ENCODE assay signal across 8 mouse cellular contexts in genomic region chr19:42148569-42148860, GRCm38 (mm10). TPM values are rescaled to one million over a fixed set of nuclear protein-coding genes. Genes with fewer than 3 reads are reported as not detected.
DNase-seq lines count a peak whose midpoint lies in the region; ATAC-seq lines count a peak whose summit lies in the region.

No protein-coding gene starts in this region.

- H3K27me3 ChIP-seq in heart, embryonic 15.5 days, result no peaks in the 10 kb centered on the region
- peaks cover 13% of the 10 kb centered on the region for H3K27me3 ChIP-seq in hindbrain, embryonic 11.5 days (ENCODE audit: control insufficient read depth, insufficient read depth, low read length)
- peaks cover 51% of the 10 kb centered on the region for H3K27me3 ChIP-seq in midbrain, embryonic 10.5 days (ENCODE audit: low read depth, poor library complexity, severe bottlenecking)

- H3K9ac ChIP-seq in heart, embryonic 15.5 days, result peak overlapping the region; percentile 88
- peak overlapping the region; percentile 73 for H3K9ac ChIP-seq in hindbrain, embryonic 11.5 days (ENCODE audit: low read depth, low read length)

- no peaks in the 10 kb centered on the region for H3K36me3 ChIP-seq in heart, embryonic 15.5 days
- no peaks in the 10 kb centered on the region for H3K36me3 ChIP-seq in hindbrain, embryonic 11.5 days (ENCODE audit: control insufficient read depth, insufficient read depth, low read length)
- no peaks in the 10 kb centered on the region for H3K36me3 ChIP-seq in midbrain, embryonic 10.5 days

- no peak; the same call in 1 of the 2 replicates for ATAC-seq in heart, embryonic 15.5 days (replicated peaks; ENCODE audit: insufficient number of reproducible peaks, insufficient read depth, low FRiP score, low read depth)
- no peak; the same call in 1 of the 2 replicates for ATAC-seq in hindbrain, embryonic 11.5 days (ENCODE audit: low FRiP score)

- no peak for DNase-seq in heart, postnatal 14 days
- peak; percentile 88 for DNase-seq in NIH3T3 (ENCODE audit: low read depth)
- DNase-seq in hindbrain, embryonic 11.5 days (ENCODE audit: low spot score), result no peak
- DNase-seq in midbrain, embryonic 10.5 days (ENCODE audit: low spot score), result no peak
- DNase-seq in c-Kit-positive CD71-positive TER-119-positive erythroid progenitor cells, embryonic 14.5 days (ENCODE audit: low spot score), result no peak
- no peak for DNase-seq in layer of hippocampus, postnatal 10 days (ENCODE audit: low spot score in 2 of 2)
- DNase-seq in kidney, postnatal 4 days, result no peak

- peak overlapping the region; percentile 91 for H3K27ac ChIP-seq in heart, embryonic 15.5 days
- no peak overlapping the region for H3K27ac ChIP-seq in hindbrain, embryonic 11.5 days (ENCODE audit: low read depth, low read length)
- peak overlapping the region; percentile 85; the same call in 1 of the 2 replicates for H3K27ac ChIP-seq in midbrain, embryonic 10.5 days (replicated peaks)

- 14% methylated on average over 7 of the region's 7 CpGs for WGBS in heart, embryonic 15.5 days
- 19% methylated on average over 7 of the region's 7 CpGs for WGBS in hindbrain, embryonic 11.5 days
- WGBS in midbrain, embryonic 10.5 days, result 26% methylated on average over 7 of the region's 7 CpGs

- peak overlapping the region; percentile 79 for H3K4me3 ChIP-seq in heart, embryonic 15.5 days
- H3K4me3 ChIP-seq in hindbrain, embryonic 11.5 days (ENCODE audit: low read depth, low read length), result peak overlapping the region; percentile 55
- peak overlapping the region; percentile 60 for H3K4me3 ChIP-seq in midbrain, embryonic 10.5 days

- peaks cover 57% of the 10 kb centered on the region for H3K4me1 ChIP-seq in heart, embryonic 15.5 days (replicated peaks)
- peaks cover 3% of the 10 kb centered on the region; the same call in 1 of the 2 replicates for H3K4me1 ChIP-seq in hindbrain, embryonic 11.5 days (replicated peaks; ENCODE audit: control insufficient read depth, insufficient read depth, low read length)
- peaks cover 28% of the 10 kb centered on the region for H3K4me1 ChIP-seq in midbrain, embryonic 10.5 days

- H3K9me3 ChIP-seq in heart, embryonic 15.5 days (replicated peaks), result no peaks in the 10 kb centered on the region
- H3K9me3 ChIP-seq in hindbrain, embryonic 11.5 days (ENCODE audit: control insufficient read depth, low read length), result no peaks in the 10 kb centered on the region
- H3K9me3 ChIP-seq in midbrain, embryonic 10.5 days (replicated peaks), result no peaks in the 10 kb centered on the region

- peak overlapping the region; percentile 90 for H3K4me2 ChIP-seq in heart, embryonic 15.5 days
- peak overlapping the region; percentile 81 for H3K4me2 ChIP-seq in hindbrain, embryonic 11.5 days (replicated peaks; ENCODE audit: low read depth, low read length)

- intact Hi-C loops in heart, postnatal 14 days (cut with DNase I), result loop anchor here (5.0 kb wide), 1 partner anchor 111 kb away; the partner anchor contains the start of gene Ankrd2

RNA-seq across cellular contexts. Expression of gene Marveld1, which starts 1.3 kb away (rescaled TPM):
- polyA plus RNA-seq in heart, embryonic 15.5 days (2015; fragmentation: Nextera tagmentation; extraction: Ambion mirVana), result 15.8 and 24.0 TPM in 2 replicates
- 10 to 100 TPM; 21.6 to 23.8 TPM for total RNA-seq in heart, postnatal 14 days (2021)
- polyA plus RNA-seq in hindbrain, embryonic 11.5 days (2014; fragmentation: Nextera tagmentation; extraction: Ambion mirVana), result 6.4 and 6.9 TPM in 2 replicates
- polyA plus RNA-seq in midbrain, embryonic 10.5 days (2016; fragmentation: Nextera tagmentation; extraction: Ambion mirVana), result 3.2 and 3.6 TPM in 2 replicates
- 10 to 100 TPM in 1 of 2 experiments, 1 to 10 TPM in 1; 9.9 to 12.9 TPM for total RNA-seq in layer of hippocampus, postnatal 10 days (2021)

RNA-seq across cellular contexts. Expression of gene Zfyve27, which starts 15.2 kb away (rescaled TPM):
- polyA plus RNA-seq in heart, embryonic 15.5 days (2015; fragmentation: Nextera tagmentation; extraction: Ambion mirVana), result 18.4 and 26.7 TPM in 2 replicates
- total RNA-seq in heart, postnatal 14 days (2021), result 10 to 100 TPM; 24.6 to 26.5 TPM
- 17.8 and 18.4 TPM in 2 replicates for polyA plus RNA-seq in hindbrain, embryonic 11.5 days (2014; fragmentation: Nextera tagmentation; extraction: Ambion mirVana)
- 29.4 and 36.4 TPM in 2 replicates for polyA plus RNA-seq in midbrain, embryonic 10.5 days (2016; fragmentation: Nextera tagmentation; extraction: Ambion mirVana)
- 100 to 1,000 TPM in 1 of 2 experiments, 10 to 100 TPM in 1; 86.9 to 124 TPM for total RNA-seq in layer of hippocampus, postnatal 10 days (2021)

RNA-seq across cellular contexts. Expression of gene Avpi1, which starts 19.7 kb away (rescaled TPM):
- 29.7 and 34.1 TPM in 2 replicates for polyA plus RNA-seq in heart, embryonic 15.5 days (2015; fragmentation: Nextera tagmentation; extraction: Ambion mirVana)
- 10 to 100 TPM; 10.8 to 11.7 TPM for total RNA-seq in heart, postnatal 14 days (2021)
- 11.0 and 14.1 TPM in 2 replicates for polyA plus RNA-seq in hindbrain, embryonic 11.5 days (2014; fragmentation: Nextera tagmentation; extraction: Ambion mirVana)
- 15.7 and 17.7 TPM in 2 replicates for polyA plus RNA-seq in midbrain, embryonic 10.5 days (2016; fragmentation: Nextera tagmentation; extraction: Ambion mirVana)
- total RNA-seq in layer of hippocampus, postnatal 10 days (2021), result 10 to 100 TPM; 15.8 to 18.0 TPM

RNA-seq across cellular contexts. Expression of gene Sfrp5, which starts 53.5 kb away (rescaled TPM):
- 4.1 and 4.3 TPM in 2 replicates for polyA plus RNA-seq in heart, embryonic 15.5 days (2015; fragmentation: Nextera tagmentation; extraction: Ambion mirVana)
- total RNA-seq in heart, postnatal 14 days (2021), result 1 to 10 TPM; 1.2 to 3.3 TPM
- 0.80 and 0.85 TPM in 2 replicates for polyA plus RNA-seq in hindbrain, embryonic 11.5 days (2014; fragmentation: Nextera tagmentation; extraction: Ambion mirVana)
- polyA plus RNA-seq in midbrain, embryonic 10.5 days (2016; fragmentation: Nextera tagmentation; extraction: Ambion mirVana), result 0.06 TPM in 2 replicates
- total RNA-seq in layer of hippocampus, postnatal 10 days (2021), result under 1 TPM in 1 of 2 experiments, not detected in 1; 0.18 TPM

RNA-seq across cellular contexts. Expression of gene Pi4k2a, which starts 58.2 kb away (rescaled TPM):
- 13.3 and 16.1 TPM in 2 replicates for polyA plus RNA-seq in heart, embryonic 15.5 days (2015; fragmentation: Nextera tagmentation; extraction: Ambion mirVana)
- 10 to 100 TPM; 17.2 to 20.6 TPM for total RNA-seq in heart, postnatal 14 days (2021)
- 20.9 and 23.6 TPM in 2 replicates for polyA plus RNA-seq in hindbrain, embryonic 11.5 days (2014; fragmentation: Nextera tagmentation; extraction: Ambion mirVana)
- 23.3 and 26.7 TPM in 2 replicates for polyA plus RNA-seq in midbrain, embryonic 10.5 days (2016; fragmentation: Nextera tagmentation; extraction: Ambion mirVana)
- total RNA-seq in layer of hippocampus, postnatal 10 days (2021), result 10 to 100 TPM; 47.4 to 48.7 TPM
